Mouse (Mus musculus) G1E (cell line): Measurements from ENCODE around the gene Pramel7.

Source experiments
- CTCF ChIP-seq: IDR thresholded peaks from 2 replicates; pipeline ENCODE4 v1.5.1; 2012; ENCODE audit warnings: low read depth, low read length, inconsistent platforms, mixed read lengths
- GATA1 ChIP-seq: IDR thresholded peaks from 2 replicates; pipeline ENCODE4 v1.6.1; 2012; ENCODE audit warnings: borderline replicate concordance, low read length, inconsistent platforms, mixed read lengths
- TAL1 ChIP-seq: conservative IDR thresholded peaks from 2 replicates; pipeline ENCODE4 v1.6.1; 2012; ENCODE audit warnings: low read depth, low read length, inconsistent platforms, mixed read lengths

DNA sequence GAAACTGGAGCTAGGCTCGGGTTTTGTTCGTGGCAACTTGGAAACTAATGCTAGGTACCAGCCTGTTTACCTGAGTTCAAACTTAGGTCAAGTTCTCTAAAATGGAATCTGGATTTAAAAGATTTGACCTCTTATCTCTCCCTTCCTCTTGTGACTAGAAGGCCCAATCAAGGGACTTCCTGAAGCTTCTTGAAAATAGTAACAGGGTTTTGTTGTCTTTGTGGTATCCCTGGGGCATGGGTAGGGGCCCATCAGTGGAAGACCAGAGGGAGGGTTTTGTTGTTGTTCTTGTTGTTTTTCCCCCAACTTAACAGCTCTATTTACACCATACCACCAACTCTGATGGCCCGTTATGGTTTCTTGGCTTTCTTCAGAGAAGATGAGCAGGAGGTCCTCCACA, 19.7 kb upstream of the Pramel7 start:
- TF ChIP-seq CTCF (no peak), GATA1 (no peak), TAL1 (no peak)
